In genomic region chr2:58481450-58482100, GRCm38 (mm10) we compare ENCODE assay signal across 20 mouse cellular contexts. TPM values are rescaled to one million over a fixed set of nuclear protein-coding genes. Genes with fewer than 3 reads are reported as not detected.
"Had no signal": no experiment of that assay in that cellular context is flagged by ENCODE, and none has a peak within 500 bp of the region (broad histone marks: within the 10 kb centered on the region; RNA-seq: fewer than 3 reads in every experiment).

No protein-coding gene starts in this region.

- H3K4me1 ChIP-seq: liver, embryonic 15.5 days; megakaryocyte, embryonic 14.5 days had no signal

- DNase-seq: kidney, adult 8-10 months; kidney, postnatal 25 days; lung, adult 2 months; right cerebral cortex, postnatal 25 days; thymus, postnatal 4 days had no signal

- H3K36me3 ChIP-seq: liver, embryonic 15.5 days; midbrain, embryonic 12.5 days; neural tube, embryonic 15.5 days had no signal

- H3K27me3 ChIP-seq: liver, embryonic 15.5 days; megakaryocyte, embryonic 14.5 days; midbrain, embryonic 12.5 days; neural tube, embryonic 15.5 days had no signal

- H3K9ac ChIP-seq: liver, embryonic 15.5 days; midbrain, embryonic 12.5 days; neural tube, embryonic 15.5 days had no signal

- H3K4me2 ChIP-seq: liver, embryonic 11.5 days; liver, embryonic 15.5 days; midbrain, embryonic 12.5 days; neural tube, embryonic 15.5 days had no signal

- H3K27ac ChIP-seq: limb, embryonic 10.5 days; liver, embryonic 15.5 days; midbrain, embryonic 12.5 days; neural tube, embryonic 15.5 days had no signal

- H3K4me3 ChIP-seq: limb, embryonic 10.5 days; liver, embryonic 15.5 days; midbrain, embryonic 12.5 days; neural tube, embryonic 15.5 days had no signal

- H3K9me3 ChIP-seq: limb, embryonic 10.5 days; liver, embryonic 15.5 days; midbrain, embryonic 12.5 days; neural tube, embryonic 15.5 days had no signal

- ATAC-seq: lung, postnatal 0 days had no signal

RNA-seq across cellular contexts. Expression of gene Gm17409, which starts 11.7 kb away (rescaled TPM):
- total RNA-seq: layer of hippocampus, postnatal 10 days; left cerebral cortex, postnatal 14 days; midbrain, postnatal 0 days had no signal
- polyA plus RNA-seq: kidney, embryonic 16.5 days; limb, embryonic 10.5 days; limb, embryonic 14.5 days; liver, embryonic 11.5 days; liver, embryonic 15.5 days; lung, adult 2 months; lung, postnatal 0 days; midbrain, embryonic 12.5 days; midbrain, postnatal 0 days; neural tube, embryonic 11.5 days; neural tube, embryonic 15.5 days; small intestine, adult 2 months; stomach, embryonic 16.5 days had no signal
